Mouse (Mus musculus): Measurements from ENCODE around the gene Mtmr12.

DNA sequence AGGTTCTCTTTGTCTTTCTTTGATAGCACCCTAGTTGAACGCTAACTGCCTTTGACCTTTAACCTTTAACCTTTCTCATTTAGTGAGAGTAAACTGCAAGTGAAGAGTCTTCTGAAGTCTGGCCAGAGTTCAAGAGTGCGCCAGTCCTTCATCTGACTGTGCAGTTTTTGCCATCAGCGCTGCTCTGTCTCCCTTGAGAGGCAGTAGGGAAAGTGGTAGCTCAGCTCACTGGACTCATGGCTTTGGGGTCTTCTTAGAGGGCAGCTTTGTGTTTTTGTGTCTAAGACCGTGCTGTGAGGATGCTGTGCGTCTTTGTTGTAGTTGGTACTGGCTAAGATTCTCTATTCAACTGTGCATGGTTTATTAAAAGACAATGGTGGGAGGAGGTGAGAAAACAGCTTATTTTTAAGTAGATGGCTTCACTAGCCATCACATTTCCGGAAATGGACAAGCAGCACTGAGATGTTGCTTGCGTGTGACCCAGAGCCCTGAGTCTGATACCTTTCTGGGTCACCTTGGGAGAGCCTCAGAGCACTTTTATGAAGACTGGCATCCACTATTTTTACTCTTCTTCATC lies 1.9 kb downstream of the Mtmr12 start:
- TF ChIP-seq CTCF (IDR thresholded peaks at IDR 0.05; ENCODE audit: low read depth, low read length): no peak
- no peak for TF ChIP-seq POLR2A (IDR thresholded peaks at IDR 0.05; ENCODE audit: borderline replicate concordance, low read depth, low read length)
